Mouse (Mus musculus) c-Kit-positive CD71-positive TER-119-positive erythroid progenitor cells, embryonic 14.5 days (primary cell): ENCODE measurements at regions not wholly inside any gene's neighbourhood (a gene's known extent, or its start where the extent isn't known, plus 50 kb on each side); places are given as distances from the start of the nearest gene placed in this dataset.

Experiments used
- DNase-seq: peaks from one replicate; pipeline ENCODE4 v3.0.0-alpha.2; 2013; ENCODE audit warnings: low spot score

DNA sequence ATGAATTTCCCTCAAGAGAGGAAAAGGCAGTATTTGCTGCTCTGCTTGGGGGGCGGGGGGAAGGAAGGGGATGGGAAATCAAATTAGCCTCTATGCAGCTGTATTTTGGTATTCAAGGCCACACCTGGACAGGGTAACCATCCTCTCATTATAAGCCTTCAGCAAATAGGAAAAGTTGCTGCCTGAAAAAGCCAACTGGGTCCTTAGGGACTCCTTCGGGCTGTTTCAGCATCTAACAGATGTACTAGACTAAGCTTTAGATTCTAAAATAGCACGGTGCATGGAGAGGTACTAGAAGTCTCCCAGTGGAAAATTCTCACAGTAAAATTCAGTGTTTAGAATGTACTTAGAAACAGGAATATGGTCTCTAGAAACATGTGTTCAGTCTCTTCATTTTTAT lies 183.1 kb downstream of the Gm13691 start:
- DNase-seq = no peak

DNA sequence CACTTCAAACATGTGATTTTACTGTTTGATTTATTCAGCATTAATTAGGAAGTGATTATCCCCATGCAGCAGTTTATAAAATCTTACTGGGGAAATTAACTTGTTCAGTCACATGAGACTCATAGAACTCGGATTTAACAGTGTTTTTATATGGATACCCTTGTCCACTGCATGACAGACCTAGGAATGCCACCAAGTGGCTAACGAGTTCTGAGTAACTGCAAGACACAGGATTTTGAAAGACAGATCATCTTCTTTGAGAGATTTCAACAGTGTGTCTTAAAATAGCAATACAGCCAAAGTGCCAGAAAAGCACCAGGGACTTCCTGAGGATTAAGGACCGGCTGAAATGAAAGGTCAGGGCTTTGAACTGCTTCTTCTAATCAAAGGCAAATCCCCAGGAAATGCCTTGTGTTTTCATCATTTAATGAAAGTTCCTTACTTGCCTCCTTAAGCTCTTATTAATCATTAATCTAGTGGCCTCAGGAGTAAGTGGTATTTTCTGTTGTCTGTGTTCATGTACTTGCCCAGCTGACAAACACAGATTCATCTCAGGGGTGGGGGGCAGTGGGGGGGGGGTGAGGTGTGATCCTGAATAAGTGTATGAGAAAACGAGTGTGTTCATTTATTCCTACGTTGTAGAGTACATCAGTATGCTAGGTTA lies 193.4 kb downstream of the Gm13691 start:
- no peak for DNase-seq

DNA sequence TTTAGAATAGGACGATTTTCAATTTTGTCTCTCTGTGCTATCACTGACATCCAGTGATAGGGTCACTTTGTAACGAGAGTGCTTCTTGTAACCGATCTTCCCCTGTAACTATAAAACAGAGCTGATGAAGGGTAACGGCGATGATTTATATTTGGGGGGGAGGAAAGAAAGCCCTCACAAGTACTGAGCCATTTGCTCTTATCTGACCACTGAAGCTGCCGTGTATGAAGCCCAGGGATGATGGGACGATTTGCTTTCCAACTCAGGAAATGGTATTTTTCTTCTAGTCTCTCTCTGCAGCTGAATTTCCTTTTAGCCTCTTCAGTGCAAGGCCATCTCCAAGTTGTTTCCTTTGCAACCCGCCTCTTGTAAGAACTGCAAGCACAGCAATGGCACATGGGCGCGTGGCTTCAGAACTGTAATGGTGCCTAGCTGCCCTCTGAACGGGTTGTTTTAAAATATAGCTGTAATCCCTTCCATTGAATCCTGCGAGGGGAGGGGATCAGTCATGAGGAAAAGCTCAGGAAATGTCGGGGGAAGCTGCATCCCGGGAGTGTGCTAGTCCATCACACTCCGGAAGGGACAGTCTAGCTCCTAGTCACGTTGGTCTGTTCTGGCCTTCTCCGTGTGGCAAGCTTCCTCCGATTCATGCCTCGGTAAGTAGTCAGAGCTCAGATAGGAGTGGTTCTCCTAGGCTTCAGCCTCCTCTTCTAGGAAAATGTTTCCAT lies 194.1 kb downstream of the Gm13691 start:
- DNase-seq = no peak

DNA sequence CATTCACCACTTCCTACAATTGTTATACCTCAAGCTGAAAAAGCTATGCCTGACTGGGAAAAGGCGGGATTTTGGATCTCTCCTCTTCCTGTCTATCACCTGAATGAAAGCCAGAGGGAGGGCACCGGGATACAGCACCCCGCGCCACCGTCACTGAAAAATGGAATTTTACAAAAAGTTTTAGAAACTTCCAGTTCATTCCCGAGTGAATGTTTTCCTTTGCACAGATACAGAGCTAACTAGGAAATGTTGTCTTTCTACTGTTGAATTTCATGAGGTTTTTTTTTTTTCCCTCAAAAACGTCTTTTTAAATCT lies 194.6 kb downstream of the Gm13691 start:
- no peak for DNase-seq

DNA sequence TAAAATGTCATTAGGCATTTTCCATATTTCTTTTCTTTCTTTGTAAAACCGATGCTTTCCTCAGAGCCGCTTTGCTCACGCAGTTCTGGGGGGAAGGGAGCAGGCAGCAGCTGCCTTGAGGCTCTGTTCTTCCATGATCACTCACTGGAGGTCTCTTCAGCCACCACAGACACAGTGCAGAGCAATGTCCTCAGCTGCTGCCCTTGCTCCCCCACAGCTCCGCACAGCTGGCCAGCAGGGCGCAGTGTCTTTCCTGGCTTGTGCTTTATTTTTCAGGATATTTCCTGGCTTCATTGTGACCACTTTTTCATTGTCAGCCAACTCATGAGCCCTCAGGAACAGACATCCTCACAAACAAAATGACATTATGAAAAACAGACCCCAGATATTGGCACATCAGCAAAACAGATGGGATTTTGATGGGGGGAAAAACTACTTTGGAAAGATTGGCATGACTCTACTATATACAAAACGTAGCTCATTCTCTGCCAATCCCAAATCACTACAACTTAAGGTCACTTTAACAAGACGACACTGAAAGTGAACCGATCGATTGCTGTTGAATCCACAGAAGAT lies 195.9 kb downstream of the Gm13691 start:
- DNase-seq = no peak

DNA sequence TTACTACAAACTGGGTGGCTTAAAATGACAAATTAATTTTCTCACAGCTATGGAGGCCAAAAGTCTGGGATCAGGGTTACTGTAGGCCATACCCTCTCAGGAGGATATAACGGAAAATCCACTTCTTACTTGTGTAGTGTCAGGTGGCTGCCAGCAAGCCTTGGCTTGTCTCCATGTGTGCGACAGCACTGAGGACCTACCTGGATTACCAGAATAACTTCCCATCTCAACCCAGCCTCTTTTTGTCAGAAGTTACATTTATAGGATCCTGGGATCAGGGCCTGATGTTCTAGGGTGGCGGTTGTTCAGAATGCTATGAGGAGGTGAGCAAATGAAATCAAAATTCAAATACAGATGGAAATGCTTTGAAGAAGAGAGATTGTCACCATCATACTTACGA lies 197.1 kb downstream of the Gm13691 start:
- DNase-seq = no peak

DNA sequence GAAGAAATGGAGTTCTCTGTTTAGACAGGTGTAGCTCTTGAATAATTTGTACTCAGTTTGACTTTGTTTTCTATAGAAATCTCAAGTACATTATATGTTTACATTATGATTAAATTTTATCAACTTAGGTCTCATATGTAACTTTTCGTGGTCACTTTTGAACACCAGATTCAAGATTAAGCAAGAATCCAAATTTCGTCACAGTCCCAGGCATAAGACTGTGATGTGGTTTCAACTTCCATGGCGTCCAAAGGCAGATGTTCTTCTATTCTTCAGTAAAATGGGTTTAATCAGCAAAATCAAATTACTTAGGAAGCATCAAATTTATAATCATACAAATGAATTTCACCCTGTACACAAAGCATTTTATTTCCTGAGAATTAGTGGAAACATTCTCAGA lies 198.9 kb downstream of the Gm13691 start:
- no peak for DNase-seq

DNA sequence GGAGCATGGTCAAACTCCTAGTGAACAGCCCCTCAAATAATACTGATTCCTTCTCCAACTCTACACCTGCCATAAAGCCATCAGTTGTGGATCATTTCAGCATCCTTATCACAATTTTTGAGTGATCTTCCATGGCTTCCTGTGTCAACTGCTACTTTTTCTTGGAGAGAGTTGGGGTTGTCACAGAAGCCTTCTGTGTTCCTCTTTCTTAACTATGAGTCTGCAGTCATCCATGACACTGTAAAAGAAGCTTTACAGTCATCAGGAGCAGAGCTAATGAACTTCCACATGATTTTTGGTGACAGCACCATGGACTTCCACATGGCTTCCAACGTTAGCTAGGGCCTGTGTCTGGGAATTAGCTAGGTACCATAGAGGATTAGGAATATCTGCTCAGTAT lies 208.1 kb downstream of the Calcrl start:
- no peak for DNase-seq

DNA sequence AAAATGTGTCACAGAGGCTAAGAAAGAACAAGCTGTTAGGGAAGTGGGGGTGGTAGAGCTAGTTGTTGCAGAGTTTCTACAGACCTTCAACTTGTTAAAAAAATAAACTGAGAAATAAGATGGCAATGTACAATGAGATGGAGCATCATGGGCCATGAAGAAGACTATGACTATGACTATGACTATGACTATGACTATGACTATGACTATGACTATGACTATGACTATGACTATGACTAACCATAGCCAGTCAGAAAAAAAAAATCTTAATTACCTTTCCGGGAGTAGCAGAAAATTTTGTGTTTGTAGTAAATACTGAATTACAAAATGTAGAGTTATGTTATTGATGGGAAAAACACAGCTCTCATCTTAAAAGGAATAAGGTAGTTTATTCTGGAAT lies 203.2 kb downstream of the Calcrl start:
- no peak for DNase-seq

DNA sequence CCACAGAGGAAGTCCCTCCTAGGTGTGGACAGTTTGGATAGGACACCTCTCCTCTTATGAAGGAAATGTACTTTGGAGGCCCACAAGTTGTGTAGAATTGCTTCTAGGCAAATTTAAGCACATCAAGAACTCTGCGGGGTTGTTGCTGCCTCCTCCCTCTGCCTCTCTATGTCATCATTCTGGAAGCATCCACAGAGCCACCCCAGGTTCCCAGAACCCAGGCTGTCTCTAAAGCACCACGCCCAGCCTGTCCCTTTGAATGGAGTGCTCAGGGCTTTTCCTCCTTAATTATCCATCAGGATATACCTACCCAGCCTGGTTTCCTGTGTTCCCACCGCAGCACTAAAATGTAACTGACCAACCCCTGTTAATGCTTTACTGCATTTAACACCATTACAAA lies 195.4 kb downstream of the Calcrl start:
- DNase-seq = no peak

DNA sequence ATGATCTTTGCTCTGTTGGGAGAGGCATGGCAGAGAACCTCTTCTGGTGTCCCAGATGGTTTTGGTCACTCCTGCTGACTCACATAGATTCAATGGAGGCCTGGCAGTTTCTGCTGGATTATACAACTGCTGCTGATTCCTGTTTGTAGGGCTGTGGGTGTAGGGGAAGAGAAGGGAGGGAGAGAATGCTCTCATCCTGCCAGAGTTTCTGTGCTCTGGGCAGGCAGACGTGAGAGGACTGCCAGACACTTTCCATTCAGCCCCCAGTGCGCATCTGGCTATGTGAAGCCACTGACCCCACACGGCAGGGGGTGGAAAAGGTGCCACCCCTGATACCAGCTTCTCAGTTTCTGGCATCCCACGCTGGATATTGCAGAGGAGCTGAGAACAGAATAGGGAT lies 189.6 kb downstream of the Calcrl start:
- DNase-seq = no peak

DNA sequence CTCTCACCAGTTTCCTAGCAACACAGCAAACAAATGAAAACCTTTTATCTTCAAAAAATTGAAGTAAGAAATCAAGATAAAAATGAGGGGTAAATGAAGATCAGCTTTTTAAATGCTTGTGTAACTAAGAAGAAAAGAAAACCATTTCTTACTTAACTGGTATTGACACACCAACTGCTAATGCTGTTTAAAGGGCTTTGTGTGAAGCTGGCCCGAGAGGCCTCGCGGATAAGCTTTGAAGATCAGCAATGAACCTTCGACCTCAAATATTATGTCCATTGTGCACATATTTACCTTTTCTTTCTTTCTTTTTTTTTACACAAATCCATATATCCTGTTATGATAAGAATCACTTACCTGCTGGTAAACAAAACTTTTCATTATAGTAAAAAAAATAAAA lies 184.0 kb downstream of the Calcrl start:
- no peak for DNase-seq

DNA sequence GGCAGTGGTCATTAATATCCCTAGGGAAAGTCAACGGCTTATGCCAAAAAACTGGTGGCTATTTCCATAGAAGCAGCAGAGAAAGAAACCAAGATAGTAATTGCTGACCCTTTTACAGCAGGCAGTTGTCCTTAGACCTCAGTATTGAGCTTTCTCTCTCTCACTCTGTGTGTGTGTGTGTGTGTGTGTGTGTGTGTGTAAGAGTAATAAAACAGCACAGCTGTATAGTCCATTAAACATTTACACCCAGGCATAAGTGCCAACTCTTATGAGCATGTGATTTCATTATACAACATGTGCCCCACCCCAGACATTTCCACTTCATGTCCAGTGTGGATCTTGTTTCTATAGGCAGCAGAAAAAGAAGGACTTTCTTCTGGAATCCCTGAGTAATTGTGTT lies 183.2 kb downstream of the Calcrl start:
- DNase-seq = no peak

DNA sequence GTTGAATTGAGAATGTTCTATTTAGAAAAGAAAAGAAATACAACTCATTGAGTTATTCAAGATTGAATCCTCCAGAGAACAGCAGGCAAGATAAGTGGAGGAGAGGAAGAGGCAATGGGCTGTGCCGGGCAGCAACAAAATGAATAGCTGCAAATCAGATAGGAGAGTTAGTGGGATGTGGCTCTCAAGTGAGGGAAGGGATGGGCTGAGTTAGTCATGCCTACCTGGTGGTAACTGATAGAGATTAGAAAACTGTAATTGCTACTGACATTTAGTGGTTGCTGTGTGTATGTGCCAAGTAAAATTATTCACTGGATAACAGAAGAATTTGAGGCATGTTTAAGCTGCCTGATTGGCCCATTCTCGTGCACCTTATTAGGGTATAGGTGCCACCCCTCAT lies 179.3 kb downstream of the Calcrl start:
- DNase-seq = no peak

DNA sequence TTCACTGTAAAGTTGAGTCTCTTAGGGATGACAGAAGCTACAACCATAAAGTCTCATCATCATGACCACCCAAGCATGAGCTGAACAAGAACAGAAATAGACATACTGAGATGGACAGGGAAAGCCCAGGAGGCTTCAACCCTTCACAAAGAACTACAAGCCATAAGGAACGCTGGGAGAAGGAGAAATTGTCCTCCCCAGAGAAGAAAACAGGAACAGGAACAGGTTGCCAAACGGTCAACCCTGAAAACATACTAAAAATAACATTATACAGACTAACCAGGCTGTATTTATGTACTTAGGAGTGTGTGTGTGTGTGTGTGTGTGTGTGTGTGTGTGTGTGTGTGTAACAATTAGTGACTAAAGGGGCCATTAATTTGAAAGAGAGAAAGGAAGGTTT lies 178.6 kb downstream of the Calcrl start:
- no peak for DNase-seq

DNA sequence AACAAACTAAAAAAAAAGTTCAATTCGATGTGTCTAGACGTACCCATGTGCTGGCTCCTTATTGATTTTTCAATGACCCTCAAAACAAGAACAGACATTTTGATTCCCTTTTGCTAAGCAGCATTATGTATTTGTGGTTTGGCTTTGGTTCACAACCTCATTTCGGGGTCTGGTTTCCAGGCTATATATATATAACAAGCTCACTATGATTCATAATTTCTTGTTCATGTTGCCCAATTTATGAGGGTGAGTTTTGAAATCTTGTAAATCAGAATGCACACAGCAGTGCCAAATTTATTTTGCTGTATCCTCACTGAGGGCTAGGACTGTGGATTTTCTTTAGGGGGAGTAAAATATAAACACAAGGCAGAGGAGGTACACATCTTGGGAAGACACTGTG lies 177.0 kb downstream of the Calcrl start:
- DNase-seq = no peak

DNA sequence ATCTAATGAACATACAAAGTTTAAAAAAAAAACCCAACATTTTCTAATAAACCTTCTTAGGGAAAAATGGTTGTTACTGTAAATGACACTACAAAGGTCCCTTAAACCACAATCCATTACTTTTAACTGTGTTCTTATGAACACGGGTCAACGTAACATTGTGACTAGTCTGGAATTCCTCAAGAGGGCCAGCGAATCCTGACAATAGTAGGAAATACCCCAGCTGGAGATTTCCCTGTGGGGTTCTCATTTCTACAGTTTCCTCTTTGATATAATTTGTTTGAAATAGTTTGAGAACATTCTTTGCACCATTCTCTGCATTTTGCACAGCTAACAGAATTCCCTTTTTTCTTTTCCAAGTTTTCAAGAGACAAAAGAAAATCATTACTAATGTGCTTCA lies 175.3 kb downstream of the Calcrl start:
- no peak for DNase-seq

DNA sequence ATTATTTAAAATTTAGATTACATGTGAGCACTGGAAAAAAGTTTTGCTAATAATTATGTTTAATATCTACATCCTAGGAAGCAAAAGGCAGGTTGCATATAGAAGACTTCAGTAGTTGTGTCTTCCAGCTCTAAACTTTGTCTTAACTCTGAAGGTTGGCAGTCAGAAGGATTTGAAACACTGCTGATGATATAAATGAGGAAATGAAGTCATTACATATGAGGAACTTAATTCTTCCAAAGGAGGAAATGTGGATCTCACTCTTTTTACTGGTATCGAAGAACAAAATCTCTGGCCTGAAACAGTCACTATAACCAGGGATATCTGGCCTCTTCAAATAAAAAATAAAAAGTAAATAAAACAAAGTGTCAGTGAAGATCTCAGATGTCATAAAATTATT lies 173.1 kb downstream of the Calcrl start:
- DNase-seq = no peak

DNA sequence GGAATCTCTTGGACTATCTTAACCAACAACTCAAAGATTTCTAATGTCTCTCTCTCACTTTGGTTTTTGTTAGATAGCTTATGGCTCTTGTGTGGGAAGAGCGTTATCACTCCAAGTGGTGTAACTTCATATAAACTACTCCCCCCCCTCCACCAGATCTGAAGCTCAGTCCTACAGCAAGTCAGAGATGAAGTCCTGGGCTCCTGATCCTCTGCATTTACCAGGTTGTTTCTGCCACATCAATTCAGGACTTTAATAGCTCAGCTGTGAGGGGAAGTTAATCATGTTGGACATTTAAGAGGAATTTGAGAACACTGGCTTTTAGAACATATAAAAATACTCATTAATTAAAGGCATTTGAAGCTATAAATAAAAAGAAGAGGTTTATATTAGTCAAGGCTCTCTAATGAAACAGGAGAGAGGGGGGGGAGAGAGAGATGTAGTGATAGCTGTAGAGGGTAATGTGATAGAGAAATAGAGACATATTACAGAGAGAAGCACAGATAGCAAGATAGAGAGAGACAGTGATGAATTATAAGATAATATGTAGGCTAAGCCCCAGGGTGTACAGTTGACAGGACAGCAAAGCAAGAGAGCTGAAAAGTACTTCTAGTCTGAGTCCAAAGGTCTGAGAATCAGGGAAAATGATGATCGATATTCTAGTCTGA lies 166.7 kb downstream of the Calcrl start:
- DNase-seq = no peak

DNA sequence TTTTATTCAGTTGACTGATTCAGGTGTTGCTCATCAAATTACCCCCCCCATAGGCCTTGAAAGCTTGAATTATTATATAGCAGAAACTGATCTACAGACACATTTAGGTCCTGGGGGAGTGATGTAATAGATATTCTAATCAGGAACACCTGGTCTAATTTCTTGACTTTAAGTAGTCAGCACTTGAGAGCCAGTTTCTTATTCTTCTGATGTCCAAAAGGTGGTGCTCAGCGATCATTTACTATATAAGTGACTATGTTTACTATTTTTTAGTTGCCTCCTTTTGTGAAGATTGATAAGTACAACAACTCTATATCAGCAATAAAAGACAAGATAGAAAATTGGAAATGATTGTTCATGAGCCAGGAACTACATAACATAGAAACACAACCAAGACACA lies 166.0 kb downstream of the Calcrl start:
- no peak for DNase-seq

DNA sequence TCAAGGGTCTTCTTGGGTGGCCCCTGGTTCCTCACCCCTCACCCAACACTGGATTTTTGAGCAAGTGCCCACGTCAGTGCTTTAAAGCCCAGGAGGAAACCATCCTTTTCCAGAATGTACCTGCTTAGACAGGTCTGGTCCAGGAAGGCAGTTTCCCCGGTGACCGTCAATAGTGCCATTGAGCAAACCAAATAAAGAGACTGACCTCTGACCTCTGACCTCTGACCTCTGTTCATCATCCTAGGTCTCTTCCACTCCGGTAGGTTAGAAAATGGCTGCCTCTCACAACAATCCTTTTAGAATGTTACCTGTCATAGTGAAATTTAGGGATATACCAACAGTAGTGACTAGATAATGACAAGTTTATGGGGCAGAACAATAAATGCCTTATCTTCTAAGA lies 164.5 kb downstream of the Calcrl start:
- no peak for DNase-seq

DNA sequence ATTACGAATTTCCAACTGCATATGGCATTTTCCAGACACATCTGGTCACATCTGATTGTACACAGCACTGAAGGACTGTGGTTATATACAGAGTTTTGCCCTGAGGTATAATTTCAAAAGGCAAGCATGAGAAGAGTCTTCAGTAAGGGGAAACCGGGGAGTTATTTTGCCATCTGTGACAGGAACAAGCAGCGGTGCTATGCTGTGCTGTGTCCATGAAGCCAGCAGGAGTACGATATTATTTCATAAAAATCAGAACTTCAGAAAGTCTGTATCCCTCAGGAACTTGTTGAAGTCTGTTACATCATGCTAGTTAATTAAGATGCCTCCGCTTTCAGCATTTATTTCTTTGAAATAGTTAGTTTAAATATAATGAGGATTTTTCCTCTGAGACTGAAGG lies 163.7 kb downstream of the Calcrl start:
- DNase-seq = no peak

DNA sequence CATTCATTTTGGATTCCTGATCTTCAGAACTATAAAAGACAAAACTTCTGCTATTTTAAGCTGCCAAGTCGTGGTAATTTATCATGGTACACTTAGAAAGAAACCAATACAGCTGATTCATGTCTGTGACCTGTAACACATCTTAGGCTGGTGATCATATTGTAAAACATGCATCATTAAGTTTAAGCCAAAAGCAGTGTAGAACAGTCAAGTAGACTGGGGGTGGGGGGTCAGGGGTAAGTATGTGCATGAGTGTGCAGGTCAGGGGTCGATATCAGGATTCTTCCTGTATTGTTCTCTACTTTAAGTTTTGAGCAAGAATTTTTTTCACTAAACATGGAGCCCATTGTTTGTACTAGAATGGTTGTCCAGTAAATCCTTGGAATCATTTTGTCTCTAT lies 160.7 kb downstream of the Calcrl start:
- no peak for DNase-seq
